Mouse (Mus musculus): ENCODE measurements around the gene Mip.

- TF ChIP-seq CTCF (IDR thresholded peaks at IDR 0.05; ENCODE audit: extremely low read depth, insufficient read depth, insufficient read length, insufficient replicate concordance) (no peak), POLR2A (IDR thresholded peaks at IDR 0.05; ENCODE audit: low read depth, low read length) (no peak)
Measured at GRCm38 (mm10) chr10:128268371-128268770, 42.7 kb downstream of the Mip start, which contains the start of gene Apof.

All from spleen, adult 2 months (tissue).